Mouse (Mus musculus) hindbrain, postnatal 0 days (tissue): Measurements from ENCODE around the gene Rufy3. TPM values are rescaled to one million over a fixed set of nuclear protein-coding genes. Genes with fewer than 3 reads are reported as not detected.

Source experiments
- ATAC-seq: fragments of 200-750 bp; cut with Nextera tagmentation; 2 replicates; pipeline ENCODE4 v1.8.0; 2017; ENCODE audit warnings: mild to moderate bottlenecking, moderate TSS enrichment, moderate library complexity
- DNase-seq: peaks from one replicate; pipeline ENCODE4 v3.0.0-alpha.2; 2015; ENCODE audit warnings: low spot score
- H3K27ac ChIP-seq: fragments of 300-500 bp; sonication (generic); 2 replicates; pipeline ENCODE4 v1.5.1; 2014; ENCODE audit warnings: mild to moderate bottlenecking
- H3K27me3 ChIP-seq: fragments of 300-500 bp; sonication (generic); 2 replicates; pipeline ENCODE4 v1.6.1; 2014; ENCODE audit warnings: low read length, mixed read lengths; ENCODE audit not compliant: insufficient read depth
- H3K36me3 ChIP-seq: fragments of 300-500 bp; sonication (generic); 2 replicates; pipeline ENCODE4 v1.6.1; 2014; ENCODE audit warnings: low read length, mixed read lengths; ENCODE audit not compliant: insufficient read depth
- H3K4me1 ChIP-seq: fragments of 300-500 bp; sonication (generic); 2 replicates; pipeline ENCODE4 v1.6.1; 2014; ENCODE audit warnings: antibody characterized with exemption, low read length, mixed read lengths; ENCODE audit not compliant: insufficient read depth
- H3K4me2 ChIP-seq: fragments of 300-500 bp; sonication (generic); 2 replicates; pipeline ENCODE4 v1.6.1; 2014; ENCODE audit warnings: low read depth, mild to moderate bottlenecking, low read length, moderate library complexity, mixed read lengths
- H3K4me3 ChIP-seq: fragments of 300-500 bp; sonication (generic); 2 replicates; pipeline ENCODE4 v1.5.1; 2014; ENCODE audit warnings: low read length
- H3K9ac ChIP-seq: fragments of 300-500 bp; sonication (generic); replicated peaks from 2 replicates; pipeline ENCODE4 v1.6.1; 2014; ENCODE audit warnings: mild to moderate bottlenecking, low read length, moderate library complexity, mixed read lengths
- H3K9me3 ChIP-seq: fragments of 300-500 bp; sonication (generic); 2 replicates; pipeline ENCODE4 v1.6.1; 2016; ENCODE audit warnings: low read length, mixed read lengths
- CTCF ChIP-seq: IDR thresholded peaks from 2 replicates; pipeline ENCODE4 v1.5.1; 2016; ENCODE audit warnings: antibody characterized with exemption, control low read depth, low read depth
- WGBS: fragments of 180-500 bp; shearing (Covaris S2); extraction: QIAGEN DNeasy Blood & Tissue Kit; methylation state at CpG from one replicate; pipeline ENCODE4 v1.1.7; 2014; 5-methylcytosine and 5-hydroxymethylcytosine counted together
- polyA plus RNA-seq: library from polyadenylated mRNA; unstranded; fragments of >200 nt; fragmentation: Nextera tagmentation; extraction: Ambion mirVana; gene quantifications from 2 replicates; pipeline ENCODE4 v1.2.1, GENCODE M21; 2015
- total RNA-seq: library from RNA; depleted of rRNA; stranded (reverse); fragments of >200 nt; gene quantifications from 2 replicates; pipeline ENCODE4 v1.2.3, GENCODE M21; 2014

Gene Rufy3
- total and polyA plus RNA-seq, 2 experiments from 2014 or later = 169 to 210 TPM

DNA sequence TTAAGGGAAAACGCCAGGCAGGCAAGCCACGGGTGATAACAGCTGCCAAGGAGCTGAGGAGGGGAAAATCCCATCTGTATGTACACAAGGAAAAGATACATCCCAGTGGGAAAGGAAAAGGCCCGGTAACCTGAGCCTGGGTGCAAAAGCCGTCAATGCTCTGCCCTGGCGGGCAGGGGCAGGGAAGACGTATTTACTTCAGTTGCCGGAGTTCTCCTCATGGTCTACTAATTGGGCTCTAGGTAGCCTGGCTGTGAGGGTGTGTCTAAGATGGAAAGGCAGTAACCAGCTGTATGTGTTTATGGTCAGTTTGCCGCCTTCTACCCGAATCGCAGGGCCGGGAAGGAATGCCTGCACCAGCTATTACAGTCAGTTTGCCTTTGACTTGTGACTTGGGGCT, 64.3 kb downstream of the Rufy3 start:
- no peak for DNase-seq
- TF ChIP-seq CTCF = no peak
- WGBS = 91% methylated on average over 11 of the region's 11 CpGs

DNA sequence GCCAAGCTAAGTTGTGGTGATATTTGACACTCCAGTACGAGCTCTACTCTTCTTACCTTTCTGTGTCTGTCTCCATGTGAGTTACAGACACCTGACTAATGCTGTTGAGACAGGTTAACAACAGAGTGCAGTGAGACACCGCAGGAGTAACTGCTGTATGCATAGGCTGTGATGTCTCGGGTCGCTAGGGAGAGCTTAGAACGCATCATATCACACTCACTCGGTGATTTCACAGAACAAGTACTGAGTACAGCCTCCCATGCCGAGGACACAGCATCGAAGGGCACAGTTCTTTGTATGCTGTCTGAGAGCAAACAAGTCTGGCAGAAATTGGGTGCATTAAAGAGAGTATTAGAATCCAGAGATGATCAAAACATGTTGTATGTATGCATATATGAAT, 65.1 kb downstream of the Rufy3 start:
- 94% methylated on average over 8 of the region's 8 CpGs for WGBS

More for the DNA sequence above, 64.3 kb downstream of the Rufy3 start:
- Histone ChIP-seq H3K9ac (no peak overlapping the region), H3K27ac (no peak overlapping the region), H3K4me1 (no peaks in the 10 kb centered on the region), H3K27me3 (no peaks in the 10 kb centered on the region), H3K4me2 (no peak overlapping the region), H3K9me3 (no peaks in the 10 kb centered on the region), H3K4me3 (no peak overlapping the region), H3K36me3 (peaks cover 50% of the 10 kb centered on the region)
- no peak for ATAC-seq

DNA sequence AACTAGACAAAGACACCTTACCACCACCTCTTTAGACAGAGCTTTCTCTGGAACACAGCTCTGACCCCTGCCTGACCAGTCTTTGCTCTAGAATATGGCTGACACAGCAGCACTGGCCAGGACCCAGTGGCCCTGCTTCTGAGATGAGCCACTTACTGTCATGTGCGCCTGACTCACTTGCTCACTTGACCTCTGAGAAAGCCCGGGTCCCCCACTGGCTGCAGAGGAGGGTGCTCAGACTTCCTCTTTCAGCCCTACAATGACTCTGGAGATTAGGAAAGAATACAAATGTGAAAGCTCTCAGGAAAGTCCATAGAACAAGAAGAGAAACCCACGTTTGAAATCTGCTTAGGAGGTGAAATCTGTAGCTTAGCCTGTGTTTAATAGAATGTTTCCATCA, 66.0 kb downstream of the Rufy3 start:
- ATAC-seq (no peak; the same call in 1 of the 2 replicates), DNase-seq (no peak)
- 77% methylated on average over 3 of the region's 3 CpGs for WGBS
- H3K4me2 ChIP-seq = no peak overlapping the region
- H3K4me1 ChIP-seq = no peaks in the 10 kb centered on the region
- TF ChIP-seq CTCF = no peak
- no peak overlapping the region for H3K4me3 ChIP-seq
- peaks cover 63% of the 10 kb centered on the region for H3K36me3 ChIP-seq
- no peak overlapping the region for H3K27ac ChIP-seq
- no peak overlapping the region for H3K9ac ChIP-seq
- H3K27me3 ChIP-seq = no peaks in the 10 kb centered on the region
- H3K9me3 ChIP-seq = no peaks in the 10 kb centered on the region

More for the DNA sequence above, 65.1 kb downstream of the Rufy3 start:
- TF ChIP-seq CTCF = no peak
- Histone ChIP-seq H3K36me3 (peaks cover 57% of the 10 kb centered on the region), H3K9ac (no peak overlapping the region), H3K4me2 (no peak overlapping the region), H3K4me1 (no peaks in the 10 kb centered on the region), H3K4me3 (no peak overlapping the region), H3K9me3 (no peaks in the 10 kb centered on the region), H3K27ac (no peak overlapping the region), H3K27me3 (no peaks in the 10 kb centered on the region)
- ATAC-seq (no peak), DNase-seq (no peak)

DNA sequence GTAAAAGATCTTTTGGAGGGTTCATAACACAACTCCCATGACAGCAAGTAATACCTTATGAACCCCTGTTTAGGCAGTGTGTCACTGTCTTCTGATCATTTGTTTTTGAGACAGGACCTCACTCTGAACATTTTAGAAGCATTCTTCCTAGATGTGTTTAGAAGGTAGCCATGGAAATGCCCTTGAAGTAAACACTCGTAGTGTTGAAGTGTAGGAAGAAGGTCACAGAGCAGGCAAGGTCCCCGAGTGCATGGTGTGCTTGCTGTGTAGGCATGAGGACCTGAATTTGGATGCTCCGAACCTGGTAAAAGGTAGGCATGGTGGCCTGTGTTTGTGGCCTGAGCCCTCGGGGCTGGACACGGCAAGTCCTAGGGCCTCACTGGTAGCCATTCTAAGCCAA, 66.7 kb downstream of the Rufy3 start:
- Histone ChIP-seq H3K36me3 (peaks cover 63% of the 10 kb centered on the region), H3K9me3 (no peaks in the 10 kb centered on the region), H3K27me3 (no peaks in the 10 kb centered on the region), H3K27ac (no peak overlapping the region), H3K9ac (no peak overlapping the region), H3K4me1 (no peaks in the 10 kb centered on the region), H3K4me3 (no peak overlapping the region), H3K4me2 (no peak overlapping the region)
- ATAC-seq = no peak
- no peak for DNase-seq
- no peak for TF ChIP-seq CTCF
- 96% methylated on average over 5 of the region's 5 CpGs for WGBS

DNA sequence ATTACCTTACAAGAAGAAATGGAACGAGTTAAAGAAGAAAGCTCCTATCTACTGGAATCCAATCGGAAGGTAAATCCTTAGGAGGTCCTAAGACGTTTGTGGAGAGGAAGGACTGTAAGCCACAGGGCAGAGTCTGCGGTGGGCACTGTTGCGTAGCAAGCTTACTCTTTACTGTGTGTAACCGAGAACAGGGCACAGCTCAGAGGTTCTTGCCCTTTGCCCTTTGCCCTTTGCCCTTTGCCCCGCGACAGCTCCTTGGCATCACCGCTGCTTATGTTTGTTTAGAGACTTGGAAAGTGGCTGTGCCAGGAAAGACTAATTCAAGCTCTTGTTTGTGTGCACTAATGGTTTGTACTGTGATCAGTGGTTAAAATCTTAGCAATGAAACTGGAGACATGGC, 67.6 kb downstream of the Rufy3 start:
- no peak for ATAC-seq
- no peak overlapping the region for H3K4me3 ChIP-seq
- no peak overlapping the region for H3K9ac ChIP-seq
- DNase-seq = no peak
- 76% methylated on average over 9 of the region's 9 CpGs for WGBS
- no peak overlapping the region for H3K4me2 ChIP-seq
- H3K27me3 ChIP-seq = no peaks in the 10 kb centered on the region
- peaks cover 68% of the 10 kb centered on the region for H3K36me3 ChIP-seq
- no peak for TF ChIP-seq CTCF
- no peaks in the 10 kb centered on the region for H3K4me1 ChIP-seq
- H3K27ac ChIP-seq = no peak overlapping the region
- H3K9me3 ChIP-seq = no peaks in the 10 kb centered on the region

DNA sequence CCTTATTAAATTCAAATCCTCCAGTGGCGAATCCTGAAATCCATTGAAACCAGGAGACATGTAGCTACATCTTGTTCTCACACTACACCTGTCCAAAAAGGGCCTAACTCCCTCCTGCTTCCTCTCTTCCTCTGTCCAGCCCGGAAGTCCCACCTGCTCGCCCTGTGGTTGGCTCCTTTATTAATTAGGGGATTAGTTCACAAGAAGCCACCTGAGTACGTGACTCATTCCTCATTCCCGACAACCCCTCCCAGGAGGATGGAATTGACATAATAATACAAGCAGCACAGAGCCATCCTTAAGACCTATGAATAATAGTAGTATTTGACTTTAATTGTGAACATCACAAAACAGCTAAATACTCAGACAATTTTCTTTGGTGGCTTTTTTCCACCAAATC, 69.2 kb downstream of the Rufy3 start:
- Histone ChIP-seq H3K36me3 (peaks cover 56% of the 10 kb centered on the region), H3K4me1 (no peaks in the 10 kb centered on the region)
- 83% methylated on average over 5 of the region's 5 CpGs for WGBS

DNA sequence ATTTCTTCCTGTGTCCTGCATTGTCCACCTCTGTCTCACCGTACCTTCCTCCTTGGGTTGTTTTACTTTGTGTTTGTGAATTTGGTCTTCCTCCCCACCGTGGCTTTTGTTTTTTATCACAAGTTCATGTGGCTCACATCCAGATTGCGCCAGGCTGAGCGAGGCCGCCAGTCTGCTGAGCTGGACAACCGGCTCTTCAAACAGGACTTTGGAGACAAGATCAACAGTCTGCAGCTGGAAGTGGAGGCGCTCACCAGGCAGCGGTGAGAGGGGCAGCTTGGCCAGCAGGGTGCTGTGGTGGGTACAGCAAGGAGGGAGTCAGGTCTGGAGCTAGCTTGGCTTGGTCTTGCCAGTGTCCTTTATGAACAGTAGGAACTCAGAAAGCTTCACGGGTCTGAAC, 77.9 kb downstream of the Rufy3 start:
- no peaks in the 10 kb centered on the region for H3K27me3 ChIP-seq
- ATAC-seq = no peak
- WGBS = 81% methylated on average over 9 of the region's 9 CpGs
- no peak overlapping the region for H3K4me2 ChIP-seq
- no peak overlapping the region for H3K4me3 ChIP-seq
- DNase-seq = no peak
- H3K27ac ChIP-seq = no peak overlapping the region
- H3K36me3 ChIP-seq = peaks cover 67% of the 10 kb centered on the region
- H3K9ac ChIP-seq = no peak overlapping the region
- no peaks in the 10 kb centered on the region for H3K4me1 ChIP-seq
- TF ChIP-seq CTCF = no peak
- no peaks in the 10 kb centered on the region for H3K9me3 ChIP-seq

More for the DNA sequence above, 69.2 kb downstream of the Rufy3 start:
- no peak overlapping the region for H3K9ac ChIP-seq
- H3K4me3 ChIP-seq = no peak overlapping the region
- no peak overlapping the region for H3K4me2 ChIP-seq
- DNase-seq (no peak), ATAC-seq (no peak)
- H3K27ac ChIP-seq = no peak overlapping the region
- TF ChIP-seq CTCF = no peak
- H3K9me3 ChIP-seq = no peaks in the 10 kb centered on the region
- H3K27me3 ChIP-seq = no peaks in the 10 kb centered on the region
